Mouse (Mus musculus) lung, postnatal 0 days (tissue): ENCODE data around the gene B9d2. TPM values are rescaled to one million over a fixed set of nuclear protein-coding genes. Genes with fewer than 3 reads are reported as not detected.

Experiments
- ATAC-seq: fragments of 200-750 bp; cut with Nextera tagmentation; 2 replicates; pipeline ENCODE4 v1.8.0; 2017; ENCODE audit warnings: moderate library complexity
- DNase-seq: peaks from one replicate; pipeline ENCODE4 v3.0.0-alpha.2; 2016; ENCODE audit warnings: low spot score
- H3K27ac ChIP-seq: fragments of 300-500 bp; sonication (generic); 2 replicates; pipeline ENCODE4 v1.5.1; 2014; ENCODE audit warnings: antibody characterized with exemption, mild to moderate bottlenecking, low read length, mixed read lengths
- H3K27me3 ChIP-seq: fragments of 300-500 bp; sonication (generic); replicated peaks from 2 replicates; pipeline ENCODE4 v1.6.1; 2014; ENCODE audit warnings: low read length, mixed read lengths; ENCODE audit not compliant: insufficient read depth
- H3K36me3 ChIP-seq: fragments of 300-500 bp; sonication (generic); 2 replicates; pipeline ENCODE4 v1.6.1; 2014; ENCODE audit warnings: low read length, mixed read lengths; ENCODE audit not compliant: insufficient read depth
- H3K4me1 ChIP-seq: fragments of 300-500 bp; sonication (generic); 2 replicates; pipeline ENCODE4 v1.6.1; 2014; ENCODE audit warnings: antibody characterized with exemption, low read depth, low read length, mixed read lengths; ENCODE audit not compliant: insufficient read depth
- H3K4me2 ChIP-seq: fragments of 300-500 bp; sonication (generic); replicated peaks from 2 replicates; pipeline ENCODE4 v1.6.1; 2014; ENCODE audit warnings: low read depth, mild to moderate bottlenecking, low read length, moderate library complexity, mixed read lengths
- H3K4me3 ChIP-seq: fragments of 300-500 bp; sonication (generic); 2 replicates; pipeline ENCODE4 v1.5.1; 2014; ENCODE audit warnings: low read depth, low read length
- H3K9ac ChIP-seq: fragments of 300-500 bp; sonication (generic); replicated peaks from 2 replicates; pipeline ENCODE4 v1.6.1; 2014; ENCODE audit warnings: low read depth, mild to moderate bottlenecking
- H3K9me3 ChIP-seq: fragments of 300-500 bp; sonication (generic); 2 replicates; pipeline ENCODE4 v1.6.1; 2016; ENCODE audit warnings: low read length, mixed read lengths
- CTCF ChIP-seq: IDR thresholded peaks from 2 replicates; pipeline ENCODE4 v1.5.1; 2016; ENCODE audit warnings: antibody characterized with exemption, mild to moderate bottlenecking
- EP300 ChIP-seq: IDR thresholded peaks from 2 replicates; pipeline ENCODE4 v1.6.1; 2016; ENCODE audit warnings: antibody characterized with exemption, mild to moderate bottlenecking, control low read depth
- WGBS: fragments of 180-500 bp; shearing (Covaris S2); extraction: QIAGEN DNeasy Blood & Tissue Kit; methylation state at CpG from one replicate; pipeline ENCODE4 v1.1.7; 2014; 5-methylcytosine and 5-hydroxymethylcytosine counted together
- polyA plus RNA-seq: library from polyadenylated mRNA; unstranded; fragments of >200 nt; fragmentation: Nextera tagmentation; extraction: Ambion mirVana; gene quantifications from 2 replicates; pipeline ENCODE4 v1.2.1, GENCODE M21; 2015

B9d2 gene
- polyA plus RNA-seq, 1 experiment from 2014 or later: 28.8 TPM

DNA sequence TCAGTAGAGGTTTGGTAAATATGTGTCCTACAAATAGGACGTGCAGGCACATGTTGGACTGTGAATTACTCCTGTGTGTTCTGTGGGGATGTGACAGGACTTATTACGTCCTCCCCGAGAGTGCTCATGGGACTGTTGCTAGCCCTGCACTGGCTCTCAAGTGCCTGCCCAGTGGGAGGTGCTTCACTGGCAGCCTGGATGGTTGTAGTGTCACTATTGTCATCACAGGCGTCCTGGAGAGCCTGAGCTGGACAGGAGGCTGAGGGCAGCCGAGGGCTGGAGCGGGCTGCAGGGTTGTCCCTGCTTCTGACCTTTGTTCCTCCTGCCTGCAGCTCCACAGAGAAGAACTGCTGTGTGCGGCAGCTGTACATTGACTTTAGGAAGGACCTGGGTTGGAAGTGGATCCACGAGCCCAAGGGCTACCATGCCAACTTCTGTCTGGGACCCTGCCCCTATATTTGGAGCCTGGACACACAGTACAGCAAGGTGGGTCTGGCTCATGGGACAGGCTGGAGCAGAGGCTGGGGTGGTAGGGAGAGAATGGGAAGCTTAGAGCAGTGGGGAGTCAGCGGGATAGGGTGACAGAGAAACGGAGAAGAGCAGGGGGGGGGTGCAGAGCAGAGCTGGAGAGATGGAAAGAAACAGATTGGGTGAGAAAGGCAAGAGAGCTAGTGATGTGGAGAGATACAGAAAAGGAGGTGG is 23.4 kb downstream of the B9d2 start:
- no peak overlapping the region for H3K9ac ChIP-seq
- H3K4me2 ChIP-seq: no peak overlapping the region
- no peaks in the 10 kb centered on the region for H3K9me3 ChIP-seq

DNA sequence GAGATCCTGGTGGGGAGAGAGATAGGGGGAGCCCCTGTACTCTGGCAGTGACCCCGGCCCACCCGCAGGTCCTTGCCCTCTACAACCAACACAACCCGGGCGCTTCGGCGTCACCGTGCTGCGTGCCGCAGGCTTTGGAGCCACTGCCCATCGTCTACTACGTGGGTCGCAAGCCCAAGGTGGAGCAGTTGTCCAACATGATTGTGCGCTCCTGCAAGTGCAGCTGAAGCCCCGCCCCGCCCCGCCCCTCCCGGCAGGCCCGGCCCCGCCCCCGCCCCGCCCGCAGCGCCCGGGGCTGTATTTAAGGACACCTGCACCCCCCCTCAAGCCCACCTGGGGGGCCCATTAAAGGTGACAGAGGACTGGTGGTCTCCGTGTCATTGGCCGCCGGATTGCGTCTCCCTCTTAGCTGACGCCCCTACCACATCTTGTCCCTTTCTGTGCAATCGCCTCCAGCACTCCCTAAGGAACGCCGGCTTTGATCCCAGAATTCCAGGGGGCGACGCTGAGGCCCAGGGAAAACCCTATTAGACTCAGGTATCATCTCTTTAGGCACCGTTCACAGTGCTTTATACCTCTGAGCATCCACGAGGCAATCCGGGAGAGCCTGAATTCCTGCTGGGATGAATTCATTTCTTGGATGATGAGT is 24.3 kb downstream of the B9d2 start:
- ATAC-seq (no peak), DNase-seq (no peak)
- Histone ChIP-seq H3K9me3 (no peaks in the 10 kb centered on the region), H3K36me3 (0 out of 2 replicates have a peak, but pooled peaks cover 2% of the 10 kb centered on the region), H3K27me3 (no peaks in the 10 kb centered on the region), H3K4me1 (peaks cover 7% of the 10 kb centered on the region), H3K4me2 (no peak overlapping the region), H3K27ac (peak overlapping the region; percentile 51; the same call in 1 of the 2 replicates), H3K9ac (no peak overlapping the region), H3K4me3 (no peak overlapping the region)
- 23% methylated on average over 30 of the region's 37 CpGs for WGBS
- no peak for TF ChIP-seq EP300
- TF ChIP-seq CTCF: peak; percentile 15; the same call in 1 of the 2 replicates

More for the DNA sequence above, 23.4 kb downstream of the B9d2 start:
- Histone ChIP-seq H3K27ac (no peak overlapping the region), H3K4me1 (peaks cover 7% of the 10 kb centered on the region), H3K36me3 (0 out of 2 replicates have a peak, but pooled peaks cover 3% of the 10 kb centered on the region), H3K4me3 (no peak overlapping the region), H3K27me3 (no peaks in the 10 kb centered on the region)
- TF ChIP-seq EP300 (no peak), CTCF (no peak)
- WGBS: 37% methylated on average over 10 of the region's 10 CpGs
- ATAC-seq (no peak), DNase-seq (no peak)

- Histone ChIP-seq H3K27ac (peak overlapping the region; percentile 75), H3K4me2 (no peak overlapping the region)
- peak; percentile 89 for DNase-seq
Observed at GRCm38 (mm10) chr7:25705801-25706251, 25.2 kb downstream of the B9d2 start.

GRCm38 (mm10) chr7:25706578-25707170 is 26.1 kb downstream of the B9d2 start:
- peaks cover 14% of the 10 kb centered on the region for H3K4me1 ChIP-seq
- H3K27ac ChIP-seq: peak overlapping the region; percentile 75
- H3K9me3 ChIP-seq: no peaks in the 10 kb centered on the region
- H3K27me3 ChIP-seq: no peaks in the 10 kb centered on the region
- no peak overlapping the region for H3K9ac ChIP-seq
- DNase-seq (peak; percentile 67), ATAC-seq (0 out of 2 replicates have a peak, but pooled peaks have one; percentile 0)
- 36% methylated on average over 7 of the region's 7 CpGs for WGBS
- H3K36me3 ChIP-seq: no peaks in the 10 kb centered on the region
- H3K4me2 ChIP-seq: no peak overlapping the region
- TF ChIP-seq CTCF (no peak), EP300 (no peak)
- no peak overlapping the region for H3K4me3 ChIP-seq

More at GRCm38 (mm10) chr7:25705801-25706251, 25.2 kb downstream of the B9d2 start:
- Histone ChIP-seq H3K9ac (no peak overlapping the region), H3K4me3 (no peak overlapping the region), H3K36me3 (no peaks in the 10 kb centered on the region), H3K4me1 (peaks cover 14% of the 10 kb centered on the region), H3K27me3 (no peaks in the 10 kb centered on the region), H3K9me3 (no peaks in the 10 kb centered on the region)
- ATAC-seq: peak; percentile 38
- TF ChIP-seq CTCF: no peak
- peak; percentile 62; the same call in 1 of the 2 replicates for TF ChIP-seq EP300
- 23% methylated on average over 6 of the region's 6 CpGs for WGBS

- TF ChIP-seq CTCF: no peak
- peak; percentile 83 for TF ChIP-seq EP300
- 27% methylated on average over 15 of the region's 15 CpGs for WGBS
- no peaks in the 10 kb centered on the region for H3K27me3 ChIP-seq
- no peaks in the 10 kb centered on the region for H3K36me3 ChIP-seq
- ATAC-seq (peak; percentile 82), DNase-seq (peak; percentile 91)
- H3K9me3 ChIP-seq: no peaks in the 10 kb centered on the region
- H3K27ac ChIP-seq: peak overlapping the region; percentile 75
- H3K9ac ChIP-seq: no peak overlapping the region
- H3K4me2 ChIP-seq: no peak overlapping the region
- peaks cover 14% of the 10 kb centered on the region for H3K4me1 ChIP-seq
- no peak overlapping the region for H3K4me3 ChIP-seq
Observed at GRCm38 (mm10) chr7:25707581-25708292, 27.2 kb downstream of the B9d2 start.

DNA sequence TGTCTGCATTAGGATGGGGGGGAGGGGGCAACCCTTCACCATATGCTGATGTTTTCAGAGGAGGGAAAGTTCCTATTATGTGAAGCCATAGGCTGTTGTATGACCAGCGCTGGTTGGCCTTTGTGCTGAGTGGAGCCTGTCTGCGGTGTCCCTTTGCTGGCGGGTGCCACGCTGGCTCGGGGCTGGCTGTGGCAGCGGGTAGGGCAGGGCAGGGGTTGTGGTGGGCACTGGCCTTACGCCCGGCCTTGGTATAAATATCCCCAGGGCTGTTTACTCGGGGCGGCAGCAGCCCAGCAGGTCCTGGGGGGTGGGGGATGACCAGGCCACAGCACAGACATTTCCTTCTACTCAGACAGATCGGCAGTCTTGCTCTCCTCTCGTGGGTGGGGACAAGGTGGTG is 29.4 kb downstream of the B9d2 start:
- peaks cover 17% of the 10 kb centered on the region for H3K36me3 ChIP-seq
- ATAC-seq: no peak
- peak overlapping the region; percentile 43; the same call in 1 of the 2 replicates for H3K27ac ChIP-seq
- 0 out of 2 replicates have a peak overlapping the region, but pooled peaks have one; percentile 3 for H3K9ac ChIP-seq
- no peaks in the 10 kb centered on the region for H3K9me3 ChIP-seq
- no peak overlapping the region for H3K4me3 ChIP-seq
- DNase-seq: peak; percentile 24
- 11% methylated on average over 12 of the region's 12 CpGs for WGBS
- 0 out of 2 replicates have a peak overlapping the region, but pooled peaks have one; percentile 2 for H3K4me2 ChIP-seq
- no peaks in the 10 kb centered on the region for H3K27me3 ChIP-seq
- peaks cover 14% of the 10 kb centered on the region for H3K4me1 ChIP-seq
- no peak for TF ChIP-seq CTCF
- TF ChIP-seq EP300: no peak; the same call in 1 of the 2 replicates
